In genomic region chr7:141438201-141438968, GRCm38 (mm10) we compare ENCODE assay signal across 10 mouse cellular contexts. TPM values are rescaled to one million over a fixed set of nuclear protein-coding genes. Genes with fewer than 3 reads are reported as not detected.
DNase-seq lines count a peak whose midpoint lies in the region; ATAC-seq and TF ChIP-seq lines count a peak whose summit lies in the region.
"Had no signal": no experiment of that assay in that cellular context is flagged by ENCODE, and none has a peak within 500 bp of the region (broad histone marks: within the 10 kb centered on the region; RNA-seq: fewer than 3 reads in every experiment).

No protein-coding gene starts in this region.

- intact Hi-C loops in gastrocnemius, adult 2 months (cut with DNase I) = no loop called here

- no peaks in the 10 kb centered on the region for H3K9me3 ChIP-seq in hindbrain, embryonic 13.5 days
- no peaks in the 10 kb centered on the region for H3K9me3 ChIP-seq in hindbrain, embryonic 12.5 days (replicated peaks)
- H3K9me3 ChIP-seq in CH12.LX (replicated peaks; ENCODE audit: low read length) = no peaks in the 10 kb centered on the region
- H3K9me3 ChIP-seq in liver, embryonic 13.5 days (replicated peaks) = no peaks in the 10 kb centered on the region
- H3K9me3 ChIP-seq: midbrain, embryonic 12.5 days had no signal

- TF ChIP-seq RAD21 in CH12.LX (IDR thresholded peaks at IDR 0.05; ENCODE audit: low read depth, low read length) = no peak

- no peak for DNase-seq in CH12.LX (ENCODE audit: extremely low read depth)
- peak; percentile 94 for DNase-seq in cerebellum, adult 11-12 months
- no peak for DNase-seq in liver, embryonic 13.5 days
- DNase-seq in adrenal gland, adult 18-20 months (ENCODE audit: low spot score in 2 of 2) = no peak
- no peak for DNase-seq in gastrocnemius, adult 2 months
- DNase-seq in urinary bladder, postnatal 36 days (ENCODE audit: low spot score in 2 of 2) = no peak

- H3K4me1 ChIP-seq in hindbrain, embryonic 13.5 days (replicated peaks) = peaks cover 57% of the 10 kb centered on the region
- peaks cover 53% of the 10 kb centered on the region for H3K4me1 ChIP-seq in hindbrain, embryonic 12.5 days
- H3K4me1 ChIP-seq in CH12.LX (ENCODE audit: control insufficient read depth in 1 of 2, insufficient read depth in 2 of 2) = peaks cover 32 to 64% of the 10 kb centered on the region in 2 experiments
- H3K4me1 ChIP-seq in liver, embryonic 13.5 days (replicated peaks) = peaks cover 86% of the 10 kb centered on the region

- no peak for TF ChIP-seq EP300 in CH12.LX (IDR thresholded peaks at IDR 0.05; ENCODE audit: low read length)

- no peak for TF ChIP-seq CTCF in CH12.LX (conservative IDR thresholded peaks at IDR 0.05 in 1 of 2, IDR thresholded peaks at IDR 0.05 in 1 of 2; ENCODE audit: low read depth in 2 of 2, low read length in 2 of 2)
- TF ChIP-seq CTCF in gastrocnemius, adult 2 months (IDR thresholded peaks at IDR 0.05) = no peak

- 93% methylated on average over 12 of the region's 12 CpGs for WGBS in hindbrain, embryonic 13.5 days
- WGBS in hindbrain, embryonic 12.5 days = 93% methylated on average over 12 of the region's 12 CpGs
- WGBS in liver, embryonic 13.5 days (ENCODE audit: insufficient replicate concordance) = 86% methylated on average over 12 of the region's 12 CpGs

- dilution Hi-C loops in CH12.LX (cut with MboI; ENCODE audit: extremely low pct_ligation_motif_present, extremely low pct_unique_long_range_greater_than_20kb, low sequenced_read_pairs) = no loop called here

- 0 out of 2 replicates have a peak overlapping the region, but pooled peaks have one; percentile 64 for H3K4me3 ChIP-seq in hindbrain, embryonic 13.5 days
- H3K4me3 ChIP-seq in hindbrain, embryonic 12.5 days = no peak overlapping the region
- H3K4me3 ChIP-seq in CH12.LX (replicated peaks in 1 of 3; ENCODE audit: low read depth in 2 of 3, low read length in 2 of 3, poor library complexity in 1 of 3) = no peak overlapping the region
- no peak overlapping the region for H3K4me3 ChIP-seq in liver, embryonic 13.5 days (replicated peaks)
- no peak overlapping the region for H3K4me3 ChIP-seq in gastrocnemius, adult 2 months

- peak overlapping the region; percentile 77; the same call in 1 of the 2 replicates for H3K4me2 ChIP-seq in hindbrain, embryonic 13.5 days
- H3K4me2 ChIP-seq in hindbrain, embryonic 12.5 days (replicated peaks) = no peak overlapping the region
- H3K4me2 ChIP-seq in CH12.LX (ENCODE audit: insufficient read depth, low read depth, poor library complexity, severe bottlenecking) = no peak overlapping the region
- no peak overlapping the region for H3K4me2 ChIP-seq in liver, embryonic 13.5 days

- H3K27ac ChIP-seq in hindbrain, embryonic 13.5 days = peak overlapping the region; percentile 86; the same call in 1 of the 2 replicates
- no peak overlapping the region for H3K27ac ChIP-seq in hindbrain, embryonic 12.5 days
- 0 out of 2 replicates have a peak overlapping the region, but pooled peaks have one; percentile 3 for H3K27ac ChIP-seq in CH12.LX (ENCODE audit: insufficient read depth, low read depth)
- H3K27ac ChIP-seq in liver, embryonic 13.5 days = peak overlapping the region; percentile 36
- no peak overlapping the region for H3K27ac ChIP-seq in gastrocnemius, adult 2 months

- H3K27me3 ChIP-seq in hindbrain, embryonic 13.5 days = no peaks in the 10 kb centered on the region
- no peaks in the 10 kb centered on the region for H3K27me3 ChIP-seq in hindbrain, embryonic 12.5 days
- H3K27me3 ChIP-seq in CH12.LX (replicated peaks) = no peaks in the 10 kb centered on the region
- no peaks in the 10 kb centered on the region for H3K27me3 ChIP-seq in liver, embryonic 13.5 days
- H3K27me3 ChIP-seq: midbrain, embryonic 12.5 days had no signal

- in situ Hi-C loops in CH12.LX (cut with MboI; ENCODE audit: low pct_ligation_motif_present, low pct_unique_long_range_greater_than_20kb, low sequenced_read_pairs) = no loop called here

- H3K9ac ChIP-seq in hindbrain, embryonic 13.5 days = peak overlapping the region; percentile 85; the same call in 1 of the 2 replicates
- no peak overlapping the region for H3K9ac ChIP-seq in hindbrain, embryonic 12.5 days
- H3K9ac ChIP-seq in CH12.LX (ENCODE audit: insufficient read depth, low read depth) = no peak overlapping the region
- peak overlapping the region; percentile 83; the same call in 1 of the 2 replicates for H3K9ac ChIP-seq in liver, embryonic 13.5 days

- peaks cover 11% of the 10 kb centered on the region for H3K36me3 ChIP-seq in hindbrain, embryonic 13.5 days
- peaks cover 22% of the 10 kb centered on the region for H3K36me3 ChIP-seq in hindbrain, embryonic 12.5 days
- peaks cover 50 to 60% of the 10 kb centered on the region in 2 experiments for H3K36me3 ChIP-seq in CH12.LX (replicated peaks in 1 of 2; ENCODE audit: control insufficient read depth in 1 of 2, insufficient read depth in 1 of 2, low read length in 1 of 2)
- H3K36me3 ChIP-seq in liver, embryonic 13.5 days = peaks cover 61% of the 10 kb centered on the region

- ATAC-seq in hindbrain, embryonic 13.5 days (ENCODE audit: low FRiP score) = no peak
- ATAC-seq in hindbrain, embryonic 12.5 days (ENCODE audit: low FRiP score) = no peak
- no peak for ATAC-seq in liver, embryonic 13.5 days (ENCODE audit: low read depth)

- H3K79me2 ChIP-seq in CH12.LX (replicated peaks; ENCODE audit: control insufficient read depth, extremely low read depth, insufficient read depth, poor library complexity, severe bottlenecking) = peaks cover 21% of the 10 kb centered on the region

- TF ChIP-seq POLR2A in CH12.LX (IDR thresholded peaks at IDR 0.05; ENCODE audit: low read depth, low read length) = no peak

TF ChIP-seq in CH12.LX, 34 proteins besides CTCF, POLR2A, EP300 and RAD21:
- no peak for TF ChIP-seq ELF1 (IDR thresholded peaks at IDR 0.05; ENCODE audit: low read depth, low read length)
- no peak for TF ChIP-seq KAT2A (IDR thresholded peaks at IDR 0.05; ENCODE audit: insufficient replicate concordance, low read length)
- no peak for TF ChIP-seq RCOR1 (conservative IDR thresholded peaks at IDR 0.05; ENCODE audit: low read depth, low read length)
- no peak for TF ChIP-seq NRF1 (IDR thresholded peaks at IDR 0.05; ENCODE audit: low read depth, low read length)
- TF ChIP-seq ZC3H11A (IDR thresholded peaks at IDR 0.05; ENCODE audit: low read depth, low read length) = no peak
- TF ChIP-seq MAFK (IDR thresholded peaks at IDR 0.05; ENCODE audit: insufficient replicate concordance, low read length) = no peak
TF ChIP-seq in CH12.LX: peak in this region for 0.

RNA-seq across cellular contexts. Expression of gene Slc25a22, which starts 0.7 kb away (rescaled TPM):
- polyA plus RNA-seq in hindbrain, embryonic 13.5 days (2015; fragmentation: Nextera tagmentation; extraction: Ambion mirVana) = 71.3 and 76.3 TPM in 2 replicates
- polyA plus RNA-seq in hindbrain, embryonic 12.5 days (2016; fragmentation: Nextera tagmentation; extraction: Ambion mirVana) = 54.8 and 62.1 TPM in 2 replicates
- 16.1 and 20.8 TPM in 2 replicates for total RNA-seq in CH12.LX (2012; rRNA removed)
- total RNA-seq in CH12.LX (2014; rRNA removed) = 6.1 and 6.5 TPM in 2 replicates
- polyA plus RNA-seq in CH12.LX (2012; ENCODE audit: insufficient read length, low read depth) = 31.5 and 32.1 TPM in 2 replicates
- 16.6 and 20.4 TPM in 2 replicates for polyA plus RNA-seq in liver, embryonic 13.5 days (2015; fragmentation: Nextera tagmentation; extraction: Ambion mirVana)
- total RNA-seq in adrenal gland, adult 18-20 months (2021) = 100 to 1,000 TPM; 104 to 105 TPM
- total RNA-seq in gastrocnemius, adult 2 months (2021) = 10 to 100 TPM; 18.6 to 26.1 TPM

RNA-seq across cellular contexts. Expression of gene Pidd1, which starts 5.4 kb away (rescaled TPM):
- 4.9 and 5.7 TPM in 2 replicates for polyA plus RNA-seq in hindbrain, embryonic 13.5 days (2015; fragmentation: Nextera tagmentation; extraction: Ambion mirVana)
- 10.8 and 11.6 TPM in 2 replicates for polyA plus RNA-seq in hindbrain, embryonic 12.5 days (2016; fragmentation: Nextera tagmentation; extraction: Ambion mirVana)
- total RNA-seq in CH12.LX (2012; rRNA removed) = 7.8 and 9.6 TPM in 2 replicates
- 5.1 and 5.8 TPM in 2 replicates for total RNA-seq in CH12.LX (2014; rRNA removed)
- polyA plus RNA-seq in CH12.LX (2012; ENCODE audit: insufficient read length, low read depth) = 21.4 and 24.9 TPM in 2 replicates
- 10.9 and 11.4 TPM in 2 replicates for polyA plus RNA-seq in liver, embryonic 13.5 days (2015; fragmentation: Nextera tagmentation; extraction: Ambion mirVana)
- total RNA-seq in adrenal gland, adult 18-20 months (2021) = 1 to 10 TPM; 1.1 to 1.4 TPM
- under 1 TPM; 0.08 to 0.20 TPM for total RNA-seq in gastrocnemius, adult 2 months (2021)

RNA-seq across cellular contexts. Expression of gene Rplp2, which starts 8.8 kb away (rescaled TPM):
- 771 and 809 TPM in 2 replicates for polyA plus RNA-seq in hindbrain, embryonic 13.5 days (2015; fragmentation: Nextera tagmentation; extraction: Ambion mirVana)
- 801 and 888 TPM in 2 replicates for polyA plus RNA-seq in hindbrain, embryonic 12.5 days (2016; fragmentation: Nextera tagmentation; extraction: Ambion mirVana)
- total RNA-seq in CH12.LX (2012; rRNA removed) (3,147 and 3,416 TPM in 2 replicates), CH12.LX (2014; rRNA removed) (791 and 892 TPM in 2 replicates)
- 2,025 and 2,969 TPM in 2 replicates for polyA plus RNA-seq in CH12.LX (2012; ENCODE audit: insufficient read length, low read depth)
- 1,223 and 1,240 TPM in 2 replicates for polyA plus RNA-seq in liver, embryonic 13.5 days (2015; fragmentation: Nextera tagmentation; extraction: Ambion mirVana)
- total RNA-seq in adrenal gland, adult 18-20 months (2021) = 1,000 to 10,000 TPM in 1 of 2 experiments, 100 to 1,000 TPM in 1; 949 to 1,096 TPM
- total RNA-seq in gastrocnemius, adult 2 months (2021) = 100 to 1,000 TPM; 567 to 623 TPM

RNA-seq across cellular contexts. Expression of gene Cend1, which starts 9.1 kb away (rescaled TPM):
- polyA plus RNA-seq in hindbrain, embryonic 13.5 days (2015; fragmentation: Nextera tagmentation; extraction: Ambion mirVana) = 68.3 and 73.4 TPM in 2 replicates
- polyA plus RNA-seq in hindbrain, embryonic 12.5 days (2016; fragmentation: Nextera tagmentation; extraction: Ambion mirVana) = 27.9 and 30.9 TPM in 2 replicates
- total RNA-seq in CH12.LX (2012; rRNA removed) (not detected in 2 replicates), CH12.LX (2014; rRNA removed) (not detected in 2 replicates)
- polyA plus RNA-seq in CH12.LX (2012; ENCODE audit: insufficient read length, low read depth) = not detected in 2 replicates
- polyA plus RNA-seq in liver, embryonic 13.5 days (2015; fragmentation: Nextera tagmentation; extraction: Ambion mirVana) = 0.10 and 0.14 TPM in 2 replicates
- 1 to 10 TPM; 1.7 to 2.4 TPM for total RNA-seq in adrenal gland, adult 18-20 months (2021)
- total RNA-seq in gastrocnemius, adult 2 months (2021) = under 1 TPM; 0.28 to 0.31 TPM
- total RNA-seq: common myeloid progenitor, adult 5-6 weeks had no signal

RNA-seq across cellular contexts. Expression of gene Pnpla2, which starts 16.6 kb away (rescaled TPM):
- 18.7 TPM in 2 replicates for polyA plus RNA-seq in hindbrain, embryonic 13.5 days (2015; fragmentation: Nextera tagmentation; extraction: Ambion mirVana)
- polyA plus RNA-seq in hindbrain, embryonic 12.5 days (2016; fragmentation: Nextera tagmentation; extraction: Ambion mirVana) = 16.2 and 19.1 TPM in 2 replicates
- total RNA-seq in CH12.LX (2012; rRNA removed) (8.9 and 11.7 TPM in 2 replicates), CH12.LX (2014; rRNA removed) (1.5 and 2.8 TPM in 2 replicates)
- polyA plus RNA-seq in CH12.LX (2012; ENCODE audit: insufficient read length, low read depth) = 25.3 and 29.6 TPM in 2 replicates
- 11.9 and 13.8 TPM in 2 replicates for polyA plus RNA-seq in liver, embryonic 13.5 days (2015; fragmentation: Nextera tagmentation; extraction: Ambion mirVana)
- 1,000 to 10,000 TPM in 1 of 2 experiments, 100 to 1,000 TPM in 1; 739 to 1,290 TPM for total RNA-seq in adrenal gland, adult 18-20 months (2021)
- 100 to 1,000 TPM; 345 to 348 TPM for total RNA-seq in gastrocnemius, adult 2 months (2021)

Comparison
In these comparisons a context has a peak if more than half of its experiments do, and no peak if none do; other contexts are left out.
1. H3K27ac ChIP-seq: peak in hindbrain, embryonic 13.5 days (single experiment), CH12.LX (single experiment) and liver, embryonic 13.5 days (single experiment); none in hindbrain, embryonic 12.5 days (single experiment) and gastrocnemius, adult 2 months (single experiment).
2. H3K9ac ChIP-seq: peak in hindbrain, embryonic 13.5 days (single experiment) and liver, embryonic 13.5 days (single experiment); none in hindbrain, embryonic 12.5 days (single experiment) and CH12.LX (single experiment).